Mouse (Mus musculus) lung, embryonic 15.5 days (tissue): ENCODE data around the gene Clec4g. TPM values are rescaled to one million over a fixed set of nuclear protein-coding genes. Genes with fewer than 3 reads are reported as not detected.

ENCODE experiments used
- ATAC-seq: fragments of 200-750 bp; cut with Nextera tagmentation; 2 replicates; pipeline ENCODE4 v1.8.0; 2017; ENCODE audit warnings: moderate number of reproducible peaks, borderline replicate concordance; ENCODE audit not compliant: low FRiP score, low TSS enrichment; ENCODE audit errors: extremely low read depth
- H3K27ac ChIP-seq: fragments of 300-500 bp; sonication (generic); 2 replicates; pipeline ENCODE4 v1.5.1; 2015; ENCODE audit warnings: moderate library complexity, mild to moderate bottlenecking, inconsistent platforms
- H3K27me3 ChIP-seq: fragments of 300-500 bp; sonication (generic); 2 replicates; pipeline ENCODE4 v1.6.1; 2015; ENCODE audit warnings: inconsistent platforms
- H3K36me3 ChIP-seq: fragments of 300-500 bp; sonication (generic); 2 replicates; pipeline ENCODE4 v1.6.1; 2015; ENCODE audit warnings: inconsistent platforms
- H3K4me1 ChIP-seq: fragments of 300-500 bp; sonication (generic); 2 replicates; pipeline ENCODE4 v1.6.1; 2015; ENCODE audit warnings: inconsistent platforms
- H3K4me2 ChIP-seq: fragments of 300-500 bp; sonication (generic); 2 replicates; pipeline ENCODE4 v1.6.1; 2015; ENCODE audit warnings: inconsistent platforms, mild to moderate bottlenecking, moderate library complexity
- H3K4me3 ChIP-seq: fragments of 300-500 bp; sonication (generic); 2 replicates; pipeline ENCODE4 v1.5.1; 2015; ENCODE audit warnings: mild to moderate bottlenecking, inconsistent platforms
- H3K9ac ChIP-seq: fragments of 300-500 bp; sonication (generic); 2 replicates; pipeline ENCODE4 v1.6.1; 2015; ENCODE audit warnings: inconsistent platforms
- H3K9me3 ChIP-seq: fragments of 300-500 bp; sonication (generic); 2 replicates; pipeline ENCODE4 v1.6.1; 2016; ENCODE audit warnings: inconsistent platforms
- WGBS: fragments of 180-500 bp; shearing (Covaris S2); methylation state at CpG from one replicate; pipeline ENCODE4 v1.1.7; 2015; 5-methylcytosine and 5-hydroxymethylcytosine counted together
- polyA plus RNA-seq: library from polyadenylated mRNA; unstranded; fragments of >200 nt; fragmentation: Nextera tagmentation; extraction: Ambion mirVana; gene quantifications from 2 replicates; pipeline ENCODE4 v1.2.1, GENCODE M21; 2015

The Clec4g gene
- polyA plus RNA-seq, 1 experiment from 2014 or later = 0.40 TPM

GRCm38 (mm10) chr8:3678831-3679230 lies 41.6 kb downstream of the Clec4g start:
- WGBS = 94% methylated on average over 23 of the region's 23 CpGs
- peaks cover 31% of the 10 kb centered on the region for H3K4me1 ChIP-seq
- no peaks in the 10 kb centered on the region for H3K27me3 ChIP-seq
- no peak overlapping the region for H3K4me2 ChIP-seq
- H3K9me3 ChIP-seq = no peaks in the 10 kb centered on the region
- peaks cover 31% of the 10 kb centered on the region for H3K36me3 ChIP-seq
- no peak overlapping the region for H3K9ac ChIP-seq
- H3K27ac ChIP-seq = no peak overlapping the region
- no peak overlapping the region for H3K4me3 ChIP-seq
- ATAC-seq = no peak

GRCm38 (mm10) chr8:3676993-3677579 lies 43.4 kb downstream of the Clec4g start:
- Histone ChIP-seq H3K4me3 (peak overlapping the region; percentile 84), H3K27me3 (no peaks in the 10 kb centered on the region), H3K9ac (peak overlapping the region; percentile 95), H3K4me2 (peak overlapping the region; percentile 71), H3K27ac (peak overlapping the region; percentile 94), H3K4me1 (peaks cover 37% of the 10 kb centered on the region), H3K36me3 (peaks cover 31% of the 10 kb centered on the region), H3K9me3 (no peaks in the 10 kb centered on the region)
- ATAC-seq = no peak
- 2% methylated on average over 15 of the region's 15 CpGs for WGBS

- under 1% methylated on average over 61 of the region's 61 CpGs for WGBS
- Histone ChIP-seq H3K36me3 (peaks cover 26% of the 10 kb centered on the region), H3K27ac (peak within 1 kb of the TSS; percentile 94), H3K4me3 (peak within 1 kb of the TSS; percentile 84), H3K9me3 (no peaks in the 10 kb centered on the region), H3K4me1 (peaks cover 37% of the 10 kb centered on the region), H3K9ac (peak within 1 kb of the TSS; percentile 95), H3K4me2 (peak within 1 kb of the TSS; percentile 71), H3K27me3 (no peaks in the 10 kb centered on the region)
- peak; percentile 82 for ATAC-seq
Measured at GRCm38 (mm10) chr8:3676131-3676992, 44.1 kb downstream of the Clec4g start, which contains the start of gene Trappc5. TSS of gene Trappc5 (plus strand) at chr8:3676299.

GRCm38 (mm10) chr8:3674671-3675070 lies 45.8 kb downstream of the Clec4g start:
- Histone ChIP-seq H3K4me3 (no peak overlapping the region), H3K27me3 (no peaks in the 10 kb centered on the region), H3K36me3 (peaks cover 9% of the 10 kb centered on the region), H3K4me1 (peaks cover 31% of the 10 kb centered on the region), H3K9me3 (no peaks in the 10 kb centered on the region), H3K27ac (no peak overlapping the region), H3K4me2 (no peak overlapping the region), H3K9ac (no peak overlapping the region)
- WGBS = 37% methylated on average over 3 of the region's 3 CpGs
- no peak for ATAC-seq

- Histone ChIP-seq H3K4me2 (peak within 1 kb of the TSS; percentile 67), H3K9me3 (no peaks in the 10 kb centered on the region), H3K4me3 (peak within 1 kb of the TSS; percentile 61), H3K27ac (peak within 1 kb of the TSS; percentile 54; the same call in 1 of the 2 replicates), H3K27me3 (no peaks in the 10 kb centered on the region), H3K4me1 (peaks cover 12% of the 10 kb centered on the region; the same call in 1 of the 2 replicates), H3K36me3 (no peaks in the 10 kb centered on the region), H3K9ac (peak within 1 kb of the TSS; percentile 59)
- ATAC-seq = peak; percentile 88
- under 1% methylated on average over 23 of the region's 23 CpGs for WGBS
Measured at GRCm38 (mm10) chr8:3671980-3672491, 48.4 kb downstream of the Clec4g start, which contains the start of gene Fcor. TSS of gene Fcor (minus strand) at chr8:3672362.

- no peak overlapping the region for H3K27ac ChIP-seq
- 71% methylated on average over 2 of the region's 2 CpGs for WGBS
Measured at GRCm38 (mm10) chr8:3670388-3670787, 50.1 kb downstream of the Clec4g start.

GRCm38 (mm10) chr8:3665507-3665906 lies 54.9 kb downstream of the Clec4g start, which contains the start of gene Mcemp1:
TSS of gene Mcemp1 (plus strand) at chr8:3665754.
- 72% methylated on average over 6 of the region's 6 CpGs for WGBS

More at GRCm38 (mm10) chr8:3670388-3670787, 50.1 kb downstream of the Clec4g start:
- Histone ChIP-seq H3K4me3 (no peak overlapping the region), H3K36me3 (no peaks in the 10 kb centered on the region), H3K4me1 (0 out of 2 replicates have a peak, but pooled peaks cover 6% of the 10 kb centered on the region), H3K9ac (no peak overlapping the region), H3K27me3 (no peaks in the 10 kb centered on the region), H3K4me2 (no peak overlapping the region), H3K9me3 (no peaks in the 10 kb centered on the region)
- no peak for ATAC-seq

GRCm38 (mm10) chr8:3664405-3664804 lies 56.0 kb downstream of the Clec4g start:
- no peaks in the 10 kb centered on the region for H3K27me3 ChIP-seq
- no peak overlapping the region for H3K4me2 ChIP-seq
- no peaks in the 10 kb centered on the region for H3K4me1 ChIP-seq
- no peaks in the 10 kb centered on the region for H3K9me3 ChIP-seq
- H3K36me3 ChIP-seq = no peaks in the 10 kb centered on the region
- no peak overlapping the region for H3K27ac ChIP-seq
- ATAC-seq = no peak
- no peak overlapping the region for H3K9ac ChIP-seq
- no peak overlapping the region for H3K4me3 ChIP-seq
- 62% methylated on average over 5 of the region's 5 CpGs for WGBS

More at GRCm38 (mm10) chr8:3665507-3665906, 54.9 kb downstream of the Clec4g start, which contains the start of gene Mcemp1:
- H3K9ac ChIP-seq = no peak within 1 kb of the TSS
- H3K4me2 ChIP-seq = no peak within 1 kb of the TSS
- H3K4me3 ChIP-seq = no peak within 1 kb of the TSS
- H3K27me3 ChIP-seq = no peaks in the 10 kb centered on the region
- H3K9me3 ChIP-seq = no peaks in the 10 kb centered on the region
- ATAC-seq = no peak
- no peaks in the 10 kb centered on the region for H3K4me1 ChIP-seq
- H3K27ac ChIP-seq = no peak within 1 kb of the TSS
- H3K36me3 ChIP-seq = no peaks in the 10 kb centered on the region

GRCm38 (mm10) chr8:3660889-3661288 lies 59.6 kb downstream of the Clec4g start:
- Histone ChIP-seq H3K4me1 (no peaks in the 10 kb centered on the region), H3K27ac (no peak overlapping the region), H3K4me3 (no peak overlapping the region), H3K4me2 (no peak overlapping the region), H3K9ac (no peak overlapping the region), H3K9me3 (no peaks in the 10 kb centered on the region), H3K27me3 (no peaks in the 10 kb centered on the region), H3K36me3 (no peaks in the 10 kb centered on the region)
- WGBS = 70% methylated on average over 8 of the region's 8 CpGs
- ATAC-seq = no peak
